Mouse (Mus musculus) embryonic facial prominence, embryonic 14.5 days (tissue): ENCODE measurements around the gene Tma7. TPM values are rescaled to one million over a fixed set of nuclear protein-coding genes. Genes with fewer than 3 reads are reported as not detected.

ENCODE experiments used
- ATAC-seq: fragments of 200-750 bp; cut with Nextera tagmentation; 2 replicates; pipeline ENCODE4 v1.8.0; 2017; ENCODE audit warnings: low read depth, moderate number of reproducible peaks, moderate TSS enrichment
- DNase-seq: peaks from one replicate; pipeline ENCODE4 v3.0.0-alpha.2; 2015; ENCODE audit warnings: low spot score
- H3K27ac ChIP-seq: fragments of 300-500 bp; sonication (generic); replicated peaks from 2 replicates; pipeline ENCODE4 v1.5.1; 2014; ENCODE audit warnings: low read depth, mild to moderate bottlenecking, low read length, moderate library complexity
- H3K27me3 ChIP-seq: fragments of 300-500 bp; sonication (generic); replicated peaks from 2 replicates; pipeline ENCODE4 v1.6.1; 2014; ENCODE audit warnings: low read length; ENCODE audit not compliant: control insufficient read depth, insufficient read depth
- H3K36me3 ChIP-seq: fragments of 300-500 bp; sonication (generic); 2 replicates; pipeline ENCODE4 v1.6.1; 2014; ENCODE audit warnings: low read length, mixed read lengths; ENCODE audit not compliant: control insufficient read depth, insufficient read depth
- H3K4me1 ChIP-seq: fragments of 300-500 bp; sonication (generic); 2 replicates; pipeline ENCODE4 v1.6.1; 2014; ENCODE audit warnings: antibody characterized with exemption, low read length; ENCODE audit not compliant: control insufficient read depth, insufficient read depth
- H3K4me2 ChIP-seq: fragments of 300-500 bp; sonication (generic); 2 replicates; pipeline ENCODE4 v1.6.1; 2014; ENCODE audit warnings: low read depth, mild to moderate bottlenecking, low read length, moderate library complexity, mixed read lengths
- H3K4me3 ChIP-seq: fragments of 300-500 bp; sonication (generic); 2 replicates; pipeline ENCODE4 v1.5.1; 2014; ENCODE audit warnings: low read depth, mild to moderate bottlenecking, low read length
- H3K9ac ChIP-seq: fragments of 300-500 bp; sonication (generic); 2 replicates; pipeline ENCODE4 v1.6.1; 2014; ENCODE audit warnings: low read depth, mild to moderate bottlenecking, low read length, moderate library complexity, mixed read lengths
- H3K9me3 ChIP-seq: fragments of 300-500 bp; sonication (generic); 2 replicates; pipeline ENCODE4 v1.6.1; 2016; ENCODE audit warnings: low read length; ENCODE audit not compliant: control insufficient read depth
- WGBS: fragments of 180-500 bp; shearing (Covaris S2); extraction: QIAGEN DNeasy Blood & Tissue Kit; methylation state at CpG from one replicate; pipeline ENCODE4 v1.1.7; 2014; 5-methylcytosine and 5-hydroxymethylcytosine counted together
- polyA plus RNA-seq: library from polyadenylated mRNA; unstranded; fragments of >200 nt; fragmentation: Nextera tagmentation; extraction: Ambion mirVana; gene quantifications from 2 replicates; pipeline ENCODE4 v1.2.1, GENCODE M21; 2014

Tma7 gene
- polyA plus RNA-seq, 1 experiment from 2014 or later: 655 TPM

GRCm38 (mm10) chr9:109056916-109057315, 25.5 kb downstream of the Tma7 start:
- DNase-seq (no peak), ATAC-seq (no peak)
- Histone ChIP-seq H3K27ac (no peak overlapping the region), H3K4me1 (peaks cover 11% of the 10 kb centered on the region), H3K9ac (no peak overlapping the region), H3K4me3 (no peak overlapping the region), H3K27me3 (no peaks in the 10 kb centered on the region), H3K36me3 (peaks cover 49% of the 10 kb centered on the region), H3K9me3 (no peaks in the 10 kb centered on the region), H3K4me2 (no peak overlapping the region)
- WGBS: 93% methylated on average over 4 of the region's 4 CpGs

GRCm38 (mm10) chr9:109056081-109056690, 26.2 kb downstream of the Tma7 start:
- H3K27me3 ChIP-seq: no peaks in the 10 kb centered on the region
- peaks cover 11% of the 10 kb centered on the region for H3K4me1 ChIP-seq
- no peak overlapping the region for H3K9ac ChIP-seq
- H3K27ac ChIP-seq: no peak overlapping the region
- ATAC-seq: no peak
- H3K36me3 ChIP-seq: peaks cover 46% of the 10 kb centered on the region
- no peak for DNase-seq
- H3K4me2 ChIP-seq: no peak overlapping the region
- no peak overlapping the region for H3K4me3 ChIP-seq
- no peaks in the 10 kb centered on the region for H3K9me3 ChIP-seq
- WGBS: 90% methylated on average over 17 of the region's 17 CpGs

- Histone ChIP-seq H3K4me1 (peaks cover 11% of the 10 kb centered on the region), H3K4me3 (peak overlapping the region; percentile 31), H3K9me3 (no peaks in the 10 kb centered on the region), H3K9ac (peak overlapping the region; percentile 52), H3K27ac (peak overlapping the region; percentile 81), H3K36me3 (peaks cover 45% of the 10 kb centered on the region), H3K27me3 (no peaks in the 10 kb centered on the region), H3K4me2 (peak overlapping the region; percentile 53)
- 84% methylated on average over 12 of the region's 12 CpGs for whole genome bisulfite sequencing
- DNase-seq (no peak), ATAC-seq (no peak)
These were observed 26.9 kb downstream of the Tma7 start for GRCm38 (mm10) chr9:109055271-109056030.

GRCm38 (mm10) chr9:109054712-109055111, 27.7 kb downstream of the Tma7 start:
- Histone ChIP-seq H3K9ac (peak overlapping the region; percentile 52), H3K4me2 (peak overlapping the region; percentile 53), H3K4me3 (peak overlapping the region; percentile 31), H3K27ac (peak overlapping the region; percentile 81), H3K9me3 (no peaks in the 10 kb centered on the region), H3K27me3 (no peaks in the 10 kb centered on the region), H3K4me1 (peaks cover 11% of the 10 kb centered on the region), H3K36me3 (peaks cover 50% of the 10 kb centered on the region)
- peak; percentile 80 for ATAC-seq
- peak; percentile 93 for DNase-seq
- 6% methylated on average over 5 of the region's 7 CpGs for WGBS

GRCm38 (mm10) chr9:109053851-109054250, 28.5 kb downstream of the Tma7 start:
- H3K9me3 ChIP-seq: no peaks in the 10 kb centered on the region
- peaks cover 53% of the 10 kb centered on the region for H3K36me3 ChIP-seq
- no peak overlapping the region for H3K4me2 ChIP-seq
- WGBS: 58% methylated on average over 6 of the region's 6 CpGs
- no peak for DNase-seq
- H3K27ac ChIP-seq: peak overlapping the region; percentile 81
- H3K4me1 ChIP-seq: peaks cover 10% of the 10 kb centered on the region
- no peak overlapping the region for H3K4me3 ChIP-seq
- no peak for ATAC-seq
- H3K9ac ChIP-seq: no peak overlapping the region
- H3K27me3 ChIP-seq: no peaks in the 10 kb centered on the region

GRCm38 (mm10) chr9:109053366-109053765, 29.0 kb downstream of the Tma7 start:
- peaks cover 53% of the 10 kb centered on the region for H3K36me3 ChIP-seq

GRCm38 (mm10) chr9:109052490-109053260, 29.7 kb downstream of the Tma7 start:
- Histone ChIP-seq H3K36me3 (peaks cover 52% of the 10 kb centered on the region), H3K9ac (no peak overlapping the region), H3K27ac (no peak overlapping the region), H3K4me1 (peaks cover 6% of the 10 kb centered on the region), H3K9me3 (no peaks in the 10 kb centered on the region), H3K4me2 (no peak overlapping the region), H3K27me3 (no peaks in the 10 kb centered on the region), H3K4me3 (no peak overlapping the region)
- 83% methylated on average over 9 of the region's 9 CpGs for WGBS
- ATAC-seq (no peak), DNase-seq (no peak)

More at GRCm38 (mm10) chr9:109053366-109053765, 29.0 kb downstream of the Tma7 start:
- WGBS: 78% methylated on average over 3 of the region's 3 CpGs
- no peak for ATAC-seq
- no peak overlapping the region for H3K4me2 ChIP-seq
- 0 out of 2 replicates have a peak overlapping the region, but pooled peaks have one; percentile 81 for H3K27ac ChIP-seq
- no peak overlapping the region for H3K4me3 ChIP-seq
- DNase-seq: no peak
- no peaks in the 10 kb centered on the region for H3K27me3 ChIP-seq
- peaks cover 6% of the 10 kb centered on the region for H3K4me1 ChIP-seq
- no peak overlapping the region for H3K9ac ChIP-seq
- H3K9me3 ChIP-seq: no peaks in the 10 kb centered on the region

GRCm38 (mm10) chr9:109051651-109052489, 30.5 kb downstream of the Tma7 start:
- WGBS: 92% methylated on average over 10 of the region's 10 CpGs
- DNase-seq (no peak), ATAC-seq (no peak)
- no peak overlapping the region for H3K4me3 ChIP-seq
- H3K4me1 ChIP-seq: peaks cover 6% of the 10 kb centered on the region
- no peaks in the 10 kb centered on the region for H3K27me3 ChIP-seq
- H3K9ac ChIP-seq: no peak overlapping the region
- no peak overlapping the region for H3K27ac ChIP-seq
- H3K9me3 ChIP-seq: no peaks in the 10 kb centered on the region
- H3K4me2 ChIP-seq: no peak overlapping the region
- H3K36me3 ChIP-seq: peaks cover 44% of the 10 kb centered on the region
